Mouse (Mus musculus): Measurements from ENCODE around the gene Zfp646. TPM values are rescaled to one million over a fixed set of nuclear protein-coding genes. Genes with fewer than 3 reads are reported as not detected.
A peak's percentile ranks its signal among the peaks of the same experiment; 100 is the strongest.

Gene Zfp646
- total RNA-seq, 2 experiments from 2014 or later, result 28.1 to 30.4 TPM

GRCm38 (mm10) chr7:127908656-127909055 lies 32.6 kb downstream of the Zfp646 start:
- no peak for DNase-seq (ENCODE audit: low spot score in 2 of 2)
- intact Hi-C loops (cut with DNase I), result no loop called here

- DNase-seq (ENCODE audit: low spot score in 2 of 2), result peak; percentile 87 to 93
- intact Hi-C loops (cut with DNase I), result no loop called here
Observed at GRCm38 (mm10) chr7:127912190-127912871, 36.3 kb downstream of the Zfp646 start, which contains the start of gene Kat8. TSS of gene Kat8 (plus strand) at chr7:127912516.

- DNase-seq (ENCODE audit: low spot score in 2 of 2), result no peak
- intact Hi-C loops (cut with DNase I), result no loop called here
Observed at GRCm38 (mm10) chr7:127912938-127913337, 36.9 kb downstream of the Zfp646 start.

GRCm38 (mm10) chr7:127915293-127915692 lies 39.3 kb downstream of the Zfp646 start:
- DNase-seq (ENCODE audit: low spot score in 2 of 2), result no peak
- intact Hi-C loops (cut with DNase I), result no loop called here

DNA sequence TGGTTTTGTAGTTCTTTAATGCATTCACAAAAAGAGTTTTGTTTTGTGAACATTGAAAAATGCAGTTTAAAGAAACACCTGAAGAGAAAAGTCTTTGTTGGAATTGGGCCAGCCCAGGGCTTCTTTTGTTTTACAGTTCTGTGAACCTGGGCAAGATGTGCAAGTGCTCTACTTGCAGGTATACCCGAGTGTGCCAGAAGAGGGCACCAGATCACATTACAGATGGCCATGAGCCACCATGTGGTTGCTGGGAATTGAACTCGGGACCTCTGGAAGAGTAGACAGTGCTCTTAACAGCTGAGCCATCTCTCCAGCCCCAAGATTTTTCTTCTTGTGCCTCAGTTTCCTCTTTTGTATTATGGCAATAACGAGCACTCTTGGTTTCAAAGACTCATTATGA lies 42.2 kb downstream of the Zfp646 start:
- intact Hi-C loops (cut with DNase I), result no loop called here
- peak in 1 of 2 experiments; percentile 35 for DNase-seq (ENCODE audit: low spot score in 2 of 2)

GRCm38 (mm10) chr7:127919290-127919689 lies 43.3 kb downstream of the Zfp646 start:
- intact Hi-C loops (cut with DNase I), result no loop called here

GRCm38 (mm10) chr7:127921516-127921915 lies 45.5 kb downstream of the Zfp646 start:
- DNase-seq (ENCODE audit: low spot score in 2 of 2), result peak in 1 of 2 experiments; percentile 31
- intact Hi-C loops (cut with DNase I), result no loop called here

More at GRCm38 (mm10) chr7:127919290-127919689, 43.3 kb downstream of the Zfp646 start:
- DNase-seq (ENCODE audit: low spot score in 2 of 2), result no peak

DNA sequence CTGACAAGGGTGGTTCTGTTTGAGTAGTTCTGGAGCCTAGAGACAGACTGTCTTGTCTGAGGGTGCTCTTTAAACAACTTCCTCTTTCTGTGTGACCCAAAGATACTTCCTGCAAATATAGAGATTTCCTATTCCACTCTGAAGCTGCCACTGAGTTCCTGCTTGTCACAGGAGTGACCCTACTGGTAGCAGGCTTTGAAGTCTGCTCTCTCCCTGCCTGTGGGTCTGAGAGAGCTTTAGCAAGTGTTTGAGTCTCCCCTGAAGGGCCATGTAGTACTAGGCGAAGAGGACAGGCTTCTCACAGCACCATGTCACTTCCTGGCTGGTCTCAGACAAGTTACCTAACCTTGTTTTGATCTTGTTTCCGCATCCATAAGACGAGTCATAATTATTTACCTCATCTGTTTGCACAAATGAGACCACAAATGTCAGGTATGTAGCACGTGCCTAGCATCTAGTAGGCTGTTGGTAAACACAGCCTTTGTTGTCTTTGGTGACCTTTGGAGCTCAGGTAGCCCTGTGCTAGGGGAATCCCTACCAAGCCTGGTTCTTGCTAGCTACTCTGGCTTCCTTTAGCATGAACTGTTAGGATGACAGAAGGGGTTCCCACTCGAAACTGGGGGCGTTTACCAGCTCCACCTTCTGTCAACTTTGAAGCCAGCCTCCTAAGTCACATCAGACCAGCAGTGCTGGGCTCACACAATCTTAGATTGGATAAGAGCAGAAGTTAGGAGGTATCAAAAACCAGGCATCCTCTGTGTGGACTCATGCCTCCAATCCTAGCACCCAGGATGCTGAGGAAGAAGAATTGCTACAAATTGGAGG lies 46.6 kb downstream of the Zfp646 start:
- intact Hi-C loops (cut with DNase I), result no loop called here
- peak in 1 of 2 experiments; percentile 57 for DNase-seq (ENCODE audit: low spot score in 2 of 2)

DNA sequence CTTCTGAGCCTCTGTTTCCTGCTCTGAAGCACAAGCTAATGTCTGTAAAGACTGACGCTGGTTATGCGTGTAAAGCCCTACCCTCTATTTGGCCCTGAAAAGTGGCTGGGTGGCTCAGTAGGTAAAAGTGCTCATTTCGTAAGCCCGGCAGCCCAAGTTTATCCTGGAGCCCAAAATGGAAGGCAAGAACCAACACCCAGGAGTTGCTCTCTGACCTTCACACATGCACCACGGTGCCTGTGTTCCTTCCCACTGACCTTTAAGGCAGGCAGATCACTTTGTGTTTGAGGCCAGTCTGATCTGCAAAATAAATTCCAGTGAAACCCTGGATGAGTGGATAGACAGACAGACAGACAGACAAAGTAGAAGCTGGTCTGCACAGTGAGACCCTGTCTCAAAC lies 47.7 kb downstream of the Zfp646 start:
- intact Hi-C loops (cut with DNase I), result no loop called here
- DNase-seq (ENCODE audit: low spot score in 2 of 2), result no peak

GRCm38 (mm10) chr7:127925252-127925651 lies 49.2 kb downstream of the Zfp646 start:
- intact Hi-C loops (cut with DNase I), result no loop called here
- no peak for DNase-seq (ENCODE audit: low spot score in 2 of 2)

DNA sequence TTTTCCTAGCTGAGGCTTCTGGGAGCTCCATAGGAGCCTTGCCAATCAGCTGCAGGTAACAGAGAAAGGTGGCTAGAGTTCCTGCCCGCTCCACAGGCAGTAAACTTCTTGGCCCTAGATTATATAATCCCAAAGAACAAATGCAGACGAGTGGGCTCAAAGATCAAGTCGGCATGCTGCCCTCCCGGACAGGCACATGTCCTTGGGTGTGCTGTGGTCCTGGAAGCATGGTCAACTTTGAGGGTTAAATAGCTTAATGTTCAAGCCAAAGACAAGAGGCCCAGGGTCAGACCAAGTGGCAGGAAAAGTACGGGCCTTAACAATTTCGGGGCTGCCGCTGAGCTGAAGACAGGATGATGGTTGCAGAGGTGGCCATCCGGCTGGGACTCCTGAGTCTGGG lies 50.0 kb downstream of the Zfp646 start:
- DNase-seq (ENCODE audit: low spot score in 2 of 2), result no peak
- intact Hi-C loops (cut with DNase I), result no loop called here

DNA sequence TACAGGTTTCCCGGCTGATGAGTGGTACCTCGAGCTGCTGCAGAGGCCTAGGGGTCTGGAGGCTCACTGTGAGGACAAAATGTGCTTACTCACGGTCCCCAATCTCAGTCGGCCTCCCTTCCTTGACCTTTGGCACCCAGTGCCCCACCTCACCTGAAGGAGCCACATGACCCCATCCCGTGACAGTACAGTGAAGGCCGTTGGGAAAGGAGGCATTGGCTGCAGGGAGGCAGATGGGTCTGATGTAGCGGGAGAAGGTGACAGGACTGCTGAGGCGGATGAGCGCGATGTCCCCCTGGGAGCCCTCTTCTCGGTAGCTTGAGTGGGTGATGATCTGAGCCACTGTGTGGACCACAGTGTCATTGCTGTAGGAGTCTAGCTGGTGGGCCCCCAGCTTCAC lies 50.8 kb downstream of the Zfp646 start:
- no peak for DNase-seq (ENCODE audit: low spot score in 2 of 2)
- intact Hi-C loops (cut with DNase I), result no loop called here

DNA sequence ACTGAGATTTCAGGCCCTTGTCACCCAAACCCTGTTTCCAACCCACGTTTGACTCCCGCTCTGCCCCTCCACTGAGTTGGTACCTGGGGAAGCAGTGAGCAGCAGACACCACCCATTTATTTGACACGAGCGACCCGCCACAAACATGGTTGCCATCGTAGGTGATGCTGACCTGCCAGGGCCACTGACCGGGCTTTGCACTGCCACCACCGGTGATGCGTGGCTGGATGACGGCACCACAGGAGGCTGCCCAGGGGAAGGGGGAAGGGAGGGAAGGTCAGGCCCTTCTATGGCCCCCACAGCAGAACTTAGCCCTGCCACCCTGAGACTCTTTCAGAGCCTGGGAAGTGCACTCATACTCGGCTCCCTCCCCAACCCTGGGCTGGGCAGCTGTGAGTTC lies 51.7 kb downstream of the Zfp646 start:
- intact Hi-C loops (cut with DNase I), result no loop called here
- DNase-seq (ENCODE audit: low spot score in 2 of 2), result no peak

DNA sequence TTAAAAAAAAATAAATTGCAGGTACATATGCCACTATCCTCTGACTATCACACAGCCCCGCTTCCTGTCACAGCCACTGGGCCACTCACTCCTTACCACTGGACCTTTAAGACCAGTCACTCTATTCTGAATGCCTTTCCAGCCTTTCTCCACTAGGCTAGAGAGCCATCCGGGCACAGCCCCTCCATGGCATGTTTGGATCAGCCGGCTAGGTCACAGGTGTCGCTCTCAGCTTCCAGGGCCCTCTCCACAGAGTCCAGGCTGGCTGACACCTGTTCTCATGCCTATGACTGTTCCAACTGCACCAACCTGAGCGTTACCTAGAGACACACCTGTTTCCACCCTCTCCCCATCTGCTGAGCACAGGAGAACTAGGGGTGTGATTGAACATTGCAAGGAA lies 52.6 kb downstream of the Zfp646 start:
- intact Hi-C loops (cut with DNase I), result no loop called here
- DNase-seq (ENCODE audit: low spot score in 2 of 2), result no peak

- intact Hi-C loops (cut with DNase I), result no loop called here
Observed at GRCm38 (mm10) chr7:127929923-127930322, 53.9 kb downstream of the Zfp646 start, which contains the start of gene Prss8. TSS of gene Prss8 (minus strand) at chr7:127930104.

DNA sequence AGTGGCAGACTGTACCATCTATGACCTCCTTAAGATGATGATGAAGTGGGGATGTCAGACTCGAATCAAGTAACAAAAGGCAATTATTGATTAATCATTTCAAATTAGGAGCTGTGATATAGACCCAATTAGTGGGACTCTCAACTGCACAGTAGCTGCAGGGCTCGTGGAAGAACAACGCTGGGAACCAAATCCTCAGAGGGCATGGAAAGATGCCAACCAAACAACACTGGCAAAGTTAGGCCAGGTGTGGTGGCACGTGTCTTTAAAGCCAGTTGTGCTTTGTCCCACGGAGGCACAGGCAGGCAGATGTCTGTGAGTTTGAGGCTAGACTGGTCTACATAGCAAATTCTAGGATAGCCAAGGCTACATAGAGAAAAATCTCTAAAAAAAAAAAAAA lies 54.6 kb downstream of the Zfp646 start:
- intact Hi-C loops (cut with DNase I), result no loop called here
- DNase-seq (ENCODE audit: low spot score in 2 of 2), result no peak

More at GRCm38 (mm10) chr7:127929923-127930322, 53.9 kb downstream of the Zfp646 start, which contains the start of gene Prss8:
- DNase-seq (ENCODE audit: low spot score in 2 of 2), result no peak

- intact Hi-C loops (cut with DNase I), result no loop called here
- DNase-seq (ENCODE audit: low spot score in 2 of 2), result no peak
Observed at GRCm38 (mm10) chr7:127931351-127932135, 55.5 kb downstream of the Zfp646 start.

GRCm38 (mm10) chr7:127932273-127933031 lies 56.4 kb downstream of the Zfp646 start:
- DNase-seq (ENCODE audit: low spot score in 2 of 2), result no peak
- intact Hi-C loops (cut with DNase I), result no loop called here

- intact Hi-C loops (cut with DNase I), result no loop called here
- no peak for DNase-seq (ENCODE audit: low spot score in 2 of 2)
Observed at GRCm38 (mm10) chr7:127934075-127934474, 58.1 kb downstream of the Zfp646 start.

All from left cerebral cortex, postnatal 25 days (tissue).